Mouse (Mus musculus) embryo, embryonic 11 days (tissue): ENCODE measurements around the gene Loxl1.

ENCODE experiments used
- DNase-seq: peaks from one replicate; pipeline ENCODE4 v3.0.0-alpha.2; 2015

The Loxl1 gene

GRCm38 (mm10) chr9:58311191-58311910 lies 1.6 kb downstream of the Loxl1 start:
- peak; percentile 54 for DNase-seq

GRCm38 (mm10) chr9:58310043-58310660 lies 2.8 kb downstream of the Loxl1 start:
- no peak for DNase-seq

GRCm38 (mm10) chr9:58308395-58308794 lies 4.6 kb downstream of the Loxl1 start:
- DNase-seq, result peak; percentile 43

- DNase-seq, result peak; percentile 59
Measured at GRCm38 (mm10) chr9:58305686-58306085, 7.3 kb downstream of the Loxl1 start.

- DNase-seq, result peak; percentile 23
Measured at GRCm38 (mm10) chr9:58303599-58304271, 9.3 kb downstream of the Loxl1 start.

- DNase-seq, result no peak
Measured at GRCm38 (mm10) chr9:58303115-58303514, 9.9 kb downstream of the Loxl1 start.

- no peak for DNase-seq
Measured at GRCm38 (mm10) chr9:58299356-58299799, 13.6 kb downstream of the Loxl1 start.

- DNase-seq, result no peak
Measured at GRCm38 (mm10) chr9:58297961-58298477, 15.0 kb downstream of the Loxl1 start.

- no peak for DNase-seq
Measured at GRCm38 (mm10) chr9:58297065-58297464, 15.9 kb downstream of the Loxl1 start.

- peak; percentile 66 for DNase-seq
Measured at GRCm38 (mm10) chr9:58295766-58296361, 17.1 kb downstream of the Loxl1 start.

- DNase-seq, result no peak
Measured at GRCm38 (mm10) chr9:58295345-58295744, 17.6 kb downstream of the Loxl1 start.

GRCm38 (mm10) chr9:58294527-58294926 lies 18.5 kb downstream of the Loxl1 start:
- no peak for DNase-seq

GRCm38 (mm10) chr9:58289901-58290300 lies 23.1 kb downstream of the Loxl1 start:
- no peak for DNase-seq

- DNase-seq, result no peak
Measured at GRCm38 (mm10) chr9:58289090-58289489, 23.9 kb downstream of the Loxl1 start.

GRCm38 (mm10) chr9:58283431-58283830 lies 29.6 kb downstream of the Loxl1 start:
- DNase-seq, result no peak

- DNase-seq, result peak; percentile 54
Measured at GRCm38 (mm10) chr9:58281597-58281996, 31.4 kb downstream of the Loxl1 start.

- peak; percentile 92 for DNase-seq
Measured at GRCm38 (mm10) chr9:58280259-58281109, 32.5 kb downstream of the Loxl1 start.

GRCm38 (mm10) chr9:58279780-58280179 lies 33.2 kb downstream of the Loxl1 start:
- no peak for DNase-seq

GRCm38 (mm10) chr9:58278821-58279723 lies 33.9 kb downstream of the Loxl1 start:
- DNase-seq, result no peak

GRCm38 (mm10) chr9:58278313-58278712 lies 34.7 kb downstream of the Loxl1 start:
- DNase-seq, result no peak

GRCm38 (mm10) chr9:58276346-58276745 lies 36.6 kb downstream of the Loxl1 start:
- DNase-seq, result no peak
